Mouse (Mus musculus) layer of hippocampus, postnatal 36 days (tissue): ENCODE measurements at regions not wholly inside any gene's neighbourhood (a gene's known extent, or its start where the extent isn't known, plus 50 kb on each side); places are given as distances from the start of the nearest gene placed in this dataset.

Experiments used
- DNase-seq, 2 experiments: peaks; one replicate each; pipeline ENCODE4 v3.0.0; 2022

- no peak for DNase-seq
These were observed 56.4 kb downstream of the Cyp26a1 start for GRCm38 (mm10) chr19:37754024-37754423.

GRCm38 (mm10) chr19:37755372-37755771 lies 57.8 kb downstream of the Cyp26a1 start:
- no peak for DNase-seq

- DNase-seq, result no peak
These were observed 71.8 kb downstream of the Cyp26a1 start for GRCm38 (mm10) chr19:37769376-37769775.

GRCm38 (mm10) chr19:37771956-37772355 lies 74.4 kb downstream of the Cyp26a1 start:
- no peak for DNase-seq

GRCm38 (mm10) chr19:37774551-37774950 lies 77.0 kb downstream of the Cyp26a1 start:
- no peak for DNase-seq

- DNase-seq, result no peak
These were observed 77.4 kb downstream of the Cyp26a1 start for GRCm38 (mm10) chr19:37774966-37775365.

GRCm38 (mm10) chr19:37777961-37778360 lies 80.4 kb downstream of the Cyp26a1 start:
- no peak for DNase-seq

GRCm38 (mm10) chr19:37778568-37778967 lies 81.0 kb downstream of the Cyp26a1 start:
- no peak for DNase-seq

- DNase-seq, result no peak
These were observed 90.9 kb downstream of the Cyp26a1 start for GRCm38 (mm10) chr19:37788540-37788939.

GRCm38 (mm10) chr19:37789576-37790180 lies 92.1 kb downstream of the Cyp26a1 start:
- no peak for DNase-seq

GRCm38 (mm10) chr19:37790281-37791073 lies 92.9 kb downstream of the Cyp26a1 start:
- DNase-seq, result no peak

- peak; percentile 30 to 37 for DNase-seq
These were observed 95.6 kb downstream of the Cyp26a1 start for GRCm38 (mm10) chr19:37793176-37793575.

- no peak for DNase-seq
These were observed 98.2 kb downstream of the Cyp26a1 start for GRCm38 (mm10) chr19:37795552-37796343.

- DNase-seq, result no peak
These were observed 102.6 kb downstream of the Cyp26a1 start for GRCm38 (mm10) chr19:37800161-37800660.

- no peak for DNase-seq
These were observed 112.1 kb downstream of the Cyp26a1 start for GRCm38 (mm10) chr19:37809666-37810065.

- no peak for DNase-seq
These were observed 116.8 kb downstream of the Cyp26a1 start for GRCm38 (mm10) chr19:37814089-37815073.

- DNase-seq, result no peak
These were observed 118.0 kb downstream of the Cyp26a1 start for GRCm38 (mm10) chr19:37815627-37816026.

GRCm38 (mm10) chr19:37821243-37821642 lies 123.6 kb downstream of the Cyp26a1 start:
- DNase-seq, result no peak

- no peak for DNase-seq
These were observed 124.1 kb downstream of the Cyp26a1 start for GRCm38 (mm10) chr19:37821671-37822190.

- no peak for DNase-seq
These were observed 126.6 kb downstream of the Cyp26a1 start for GRCm38 (mm10) chr19:37824155-37824554.

GRCm38 (mm10) chr19:37831406-37831805 lies 133.8 kb downstream of the Cyp26a1 start:
- no peak for DNase-seq

- no peak for DNase-seq
These were observed 139.3 kb downstream of the Cyp26a1 start for GRCm38 (mm10) chr19:37836900-37837299.
